Mouse (Mus musculus) ES-Bruce4 (cell line): ENCODE measurements around the gene Rnf207.

Experiments
- CTCF ChIP-seq: IDR thresholded peaks from one replicate; pipeline ENCODE4 v1.8.1; 2011; ENCODE audit warnings: low read depth, low read length
- POLR2A ChIP-seq: IDR thresholded peaks from one replicate; pipeline ENCODE4 v1.8.1; 2011; ENCODE audit warnings: low read length; ENCODE audit not compliant: insufficient read depth

DNA sequence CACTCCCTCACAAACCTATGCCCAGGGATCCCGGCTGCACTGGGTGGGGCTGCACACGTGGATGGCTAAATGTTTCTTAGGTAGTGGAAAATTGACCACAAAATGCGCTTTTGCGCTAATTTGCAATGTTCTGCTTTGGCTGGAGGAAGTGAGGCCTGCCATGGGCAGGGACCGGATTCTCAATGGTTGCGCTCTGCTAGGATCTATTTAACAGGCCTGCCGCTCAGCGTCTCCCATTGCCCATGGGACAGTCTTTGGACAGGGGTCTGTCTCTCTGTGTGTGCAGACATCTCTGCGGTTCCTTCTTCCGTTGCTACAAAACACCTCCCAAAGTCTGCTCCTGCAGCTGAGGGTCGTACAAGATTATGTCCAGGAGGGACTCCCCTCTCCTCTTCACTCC lies 27.8 kb downstream of the Rnf207 start:
- TF ChIP-seq CTCF (no peak), POLR2A (no peak)
